Comparison of ENCODE assay signal across 8 mouse cellular contexts in the genomic region with DNA sequence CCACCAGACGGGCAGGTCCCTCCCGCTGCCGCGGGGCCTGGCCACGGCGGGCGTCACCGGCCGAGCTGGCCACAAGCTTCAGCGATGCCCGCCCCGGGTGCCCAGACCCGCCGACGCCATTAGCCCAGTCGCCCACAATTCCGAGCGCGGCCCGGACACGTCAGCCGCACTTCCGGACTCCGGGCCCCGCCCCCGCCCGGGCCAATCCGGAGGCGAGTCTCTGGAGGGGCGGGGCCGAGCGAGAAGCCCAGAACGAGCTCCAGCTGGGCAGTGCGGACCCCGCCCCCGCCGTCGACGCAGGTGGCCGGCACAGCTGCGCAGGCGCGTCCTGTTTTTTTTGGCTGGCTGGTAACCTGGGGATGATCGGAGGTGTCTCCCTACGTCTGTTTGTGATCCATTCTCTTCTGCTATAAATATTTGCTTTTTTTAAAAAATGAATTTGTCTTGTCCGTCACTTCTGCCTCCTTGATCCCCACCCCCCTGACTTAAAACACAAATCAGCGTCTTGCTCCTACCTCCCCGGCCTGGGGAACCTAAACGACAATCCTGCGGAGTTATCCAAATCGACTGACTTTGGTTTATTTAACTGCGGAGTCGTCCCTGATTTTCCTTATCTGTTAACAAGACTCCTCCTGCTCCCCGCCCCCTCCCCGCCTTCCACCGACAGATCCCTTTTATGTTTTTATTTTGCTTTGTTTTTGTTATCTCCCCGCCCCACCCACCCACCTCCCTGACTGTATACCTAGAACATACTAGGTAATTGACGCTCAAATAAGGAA. TPM values are rescaled to one million over a fixed set of nuclear protein-coding genes. Genes with fewer than 3 reads are reported as not detected.
DNase-seq lines count a peak whose midpoint lies in the region; ATAC-seq and TF ChIP-seq lines count a peak whose summit lies in the region.

Gene Mon2 (minus strand): TSS at position 261 of the 779 bp plus-strand sequence.

- peaks cover 46% of the 10 kb centered on the region for H3K79me2 ChIP-seq in C2C12 (ENCODE audit: control insufficient read depth, insufficient read depth)

- peak; percentile 99 for ATAC-seq in heart, embryonic 12.5 days (ENCODE audit: insufficient number of reproducible peaks, low FRiP score)
- peak; percentile 99 for ATAC-seq in kidney, postnatal 0 days (replicated peaks; ENCODE audit: low FRiP score, low read depth)
- ATAC-seq in liver, embryonic 11.5 days (replicated peaks; ENCODE audit: low FRiP score): peak; percentile 99
- peak; percentile 100 for ATAC-seq in stomach, embryonic 14.5 days (ENCODE audit: insufficient number of reproducible peaks, insufficient read depth, low FRiP score, low read depth)

- no peak for TF ChIP-seq CTCF in C2C12 (IDR thresholded peaks at IDR 0.05; ENCODE audit: control insufficient read depth, insufficient read depth, insufficient read length)
- TF ChIP-seq CTCF in brain, embryonic 14.5 days (IDR thresholded peaks at IDR 0.05; ENCODE audit: borderline replicate concordance, extremely low read depth, insufficient read depth, insufficient read length): no peak
- no peak for TF ChIP-seq CTCF in kidney, postnatal 0 days (IDR thresholded peaks at IDR 0.05; ENCODE audit: low read depth)

- H3K36me3 ChIP-seq in C2C12 (ENCODE audit: control insufficient read depth, insufficient read depth): peaks cover 17% of the 10 kb centered on the region
- H3K36me3 ChIP-seq in erythroblast, embryonic 14.5 days (ENCODE audit: control insufficient read depth): peaks cover 13% of the 10 kb centered on the region
- peaks cover 9% of the 10 kb centered on the region; the same call in 1 of the 2 replicates for H3K36me3 ChIP-seq in heart, embryonic 12.5 days
- no peaks in the 10 kb centered on the region for H3K36me3 ChIP-seq in kidney, postnatal 0 days (ENCODE audit: insufficient read depth, low read length)
- peaks cover 3% of the 10 kb centered on the region; the same call in 1 of the 2 replicates for H3K36me3 ChIP-seq in liver, embryonic 11.5 days (ENCODE audit: control insufficient read depth, insufficient read depth, low read length)
- H3K36me3 ChIP-seq in stomach, embryonic 14.5 days (ENCODE audit: control insufficient read depth, insufficient read depth, low read length): no peaks in the 10 kb centered on the region

- H3K4me2 ChIP-seq in heart, embryonic 12.5 days: peak within 1 kb of the TSS; percentile 81
- H3K4me2 ChIP-seq in kidney, postnatal 0 days (ENCODE audit: low read length): peak within 1 kb of the TSS; percentile 73
- H3K4me2 ChIP-seq in liver, embryonic 11.5 days: peak within 1 kb of the TSS; percentile 80
- H3K4me2 ChIP-seq in stomach, embryonic 14.5 days (replicated peaks; ENCODE audit: low read depth, low read length): peak within 1 kb of the TSS; percentile 78

- H3K79me3 ChIP-seq in C2C12 (ENCODE audit: low read depth): peaks cover 34% of the 10 kb centered on the region

- H3K9ac ChIP-seq in heart, embryonic 12.5 days: peak within 1 kb of the TSS; percentile 98
- peak within 1 kb of the TSS; percentile 98 for H3K9ac ChIP-seq in kidney, postnatal 0 days (ENCODE audit: low read depth, low read length)
- H3K9ac ChIP-seq in liver, embryonic 11.5 days (ENCODE audit: low read depth, low read length): peak within 1 kb of the TSS; percentile 88
- peak within 1 kb of the TSS; percentile 91 for H3K9ac ChIP-seq in stomach, embryonic 14.5 days (replicated peaks; ENCODE audit: low read depth, low read length)

- peak within 1 kb of the TSS; percentile 75 for H3K4me3 ChIP-seq in C2C12 (ENCODE audit: insufficient read depth, poor library complexity, severe bottlenecking)
- peak within 1 kb of the TSS; percentile 93 for H3K4me3 ChIP-seq in erythroblast, embryonic 14.5 days (replicated peaks)
- peak within 1 kb of the TSS; percentile 92 for H3K4me3 ChIP-seq in heart, embryonic 12.5 days
- peak within 1 kb of the TSS; percentile 93 for H3K4me3 ChIP-seq in kidney, postnatal 0 days (replicated peaks; ENCODE audit: low read depth, low read length)
- peak within 1 kb of the TSS; percentile 68 for H3K4me3 ChIP-seq in liver, embryonic 11.5 days (ENCODE audit: low read depth, low read length)
- H3K4me3 ChIP-seq in stomach, embryonic 14.5 days (ENCODE audit: low read depth, low read length): peak within 1 kb of the TSS; percentile 92

- H3K27me3 ChIP-seq in C2C12 (ENCODE audit: control insufficient read depth, insufficient read depth, insufficient read length): peaks cover 4% of the 10 kb centered on the region
- H3K27me3 ChIP-seq in erythroblast, embryonic 14.5 days (ENCODE audit: control insufficient read depth): peaks cover 11% of the 10 kb centered on the region
- H3K27me3 ChIP-seq in heart, embryonic 12.5 days (replicated peaks): no peaks in the 10 kb centered on the region
- H3K27me3 ChIP-seq in kidney, postnatal 0 days (ENCODE audit: insufficient read depth, low read length): no peaks in the 10 kb centered on the region
- H3K27me3 ChIP-seq in liver, embryonic 11.5 days (replicated peaks; ENCODE audit: control insufficient read depth, insufficient read depth, low read length): no peaks in the 10 kb centered on the region
- H3K27me3 ChIP-seq in stomach, embryonic 14.5 days (ENCODE audit: control insufficient read depth, insufficient read depth, low read length): no peaks in the 10 kb centered on the region

- H3K9me3 ChIP-seq in erythroblast, embryonic 14.5 days (ENCODE audit: control insufficient read depth, low read length): no peaks in the 10 kb centered on the region
- H3K9me3 ChIP-seq in heart, embryonic 12.5 days (replicated peaks): no peaks in the 10 kb centered on the region
- H3K9me3 ChIP-seq in kidney, postnatal 0 days (replicated peaks; ENCODE audit: low read length): no peaks in the 10 kb centered on the region
- H3K9me3 ChIP-seq in liver, embryonic 11.5 days (ENCODE audit: control insufficient read depth, low read length): no peaks in the 10 kb centered on the region
- H3K9me3 ChIP-seq in stomach, embryonic 14.5 days (ENCODE audit: control insufficient read depth, low read depth, low read length): no peaks in the 10 kb centered on the region

- TF ChIP-seq POLR2A in brain, embryonic 14.5 days (IDR thresholded peaks at IDR 0.05; ENCODE audit: borderline replicate concordance, extremely low read depth, insufficient read depth, insufficient read length, poor library complexity, severe bottlenecking): peak; percentile 72

- peaks cover 34% of the 10 kb centered on the region for H3K4me1 ChIP-seq in erythroblast, embryonic 14.5 days (ENCODE audit: control insufficient read depth)
- H3K4me1 ChIP-seq in heart, embryonic 12.5 days (replicated peaks): peaks cover 25% of the 10 kb centered on the region
- no peaks in the 10 kb centered on the region for H3K4me1 ChIP-seq in kidney, postnatal 0 days (replicated peaks; ENCODE audit: insufficient read depth, low read length)
- peaks cover 11% of the 10 kb centered on the region for H3K4me1 ChIP-seq in liver, embryonic 11.5 days (replicated peaks; ENCODE audit: control insufficient read depth, insufficient read depth, low read length)
- H3K4me1 ChIP-seq in stomach, embryonic 14.5 days (ENCODE audit: control insufficient read depth, insufficient read depth, low read length): peaks cover 8% of the 10 kb centered on the region; the same call in 1 of the 2 replicates

- H3ac ChIP-seq in C2C12 (ENCODE audit: control insufficient read depth, insufficient read length, low read depth): peak within 1 kb of the TSS; percentile 97

- WGBS in heart, embryonic 12.5 days: under 1% methylated on average over 57 of the region's 58 CpGs
- whole genome bisulfite sequencing in kidney, postnatal 0 days: under 1% methylated on average over 58 of the region's 58 CpGs
- under 1% methylated on average over 54 of the region's 58 CpGs for WGBS in liver, embryonic 11.5 days
- WGBS in stomach, embryonic 14.5 days: under 1% methylated on average over 56 of the region's 58 CpGs

- peak; percentile 98 for DNase-seq in brain, embryonic 14.5 days (ENCODE audit: low read depth)
- peak; percentile 97 for DNase-seq in kidney, postnatal 0 days (ENCODE audit: low spot score)
- DNase-seq in liver, embryonic 11.5 days (ENCODE audit: low spot score): peak; percentile 96
- peak; percentile 96 for DNase-seq in naive thymus-derived CD4-positive, alpha-beta T cell, adult 2 months (ENCODE audit: low read depth)

- peak within 1 kb of the TSS; percentile 81 for H3K27ac ChIP-seq in heart, embryonic 12.5 days (ENCODE audit: poor library complexity, severe bottlenecking)
- H3K27ac ChIP-seq in kidney, postnatal 0 days: peak within 1 kb of the TSS; percentile 88
- H3K27ac ChIP-seq in liver, embryonic 11.5 days (ENCODE audit: low read depth, low read length): peak within 1 kb of the TSS; percentile 71; the same call in 1 of the 2 replicates
- peak within 1 kb of the TSS; percentile 61; the same call in 1 of the 2 replicates for H3K27ac ChIP-seq in stomach, embryonic 14.5 days (ENCODE audit: low read length)

TF ChIP-seq in C2C12, 6 proteins besides CTCF, POLR2A, EP300 and RAD21:
- TF ChIP-seq MYOG (IDR thresholded peaks at IDR 0.05; ENCODE audit: control insufficient read depth, extremely low read depth, insufficient read length) (no peak), FOSL1 (IDR thresholded peaks at IDR 0.05; ENCODE audit: insufficient read depth, low read length, poor library complexity, severe bottlenecking) (no peak), CEBPB (IDR thresholded peaks at IDR 0.05; ENCODE audit: low read depth) (no peak), USF1 (IDR thresholded peaks at IDR 0.05; ENCODE audit: low read depth) (no peak), MAX (IDR thresholded peaks at IDR 0.05) (no peak), MYOD1 (IDR thresholded peaks at IDR 0.05; ENCODE audit: control insufficient read depth, insufficient read length, low read depth) (no peak)

RNA-seq across cellular contexts. Expression of gene Mon2, which starts in this region (rescaled TPM):
- polyA plus RNA-seq in C2C12 (2012; fragmentation: generic; extraction: Trizol): 27.4 TPM
- 53.6 and 55.9 TPM in 2 replicates for polyA plus RNA-seq in brain, embryonic 14.5 days (2012; rRNA removed)
- polyA plus RNA-seq in erythroblast, embryonic 14.5 days (2012): 0.45 and 0.68 TPM in 2 replicates
- polyA plus RNA-seq in heart, embryonic 12.5 days (2016; fragmentation: Nextera tagmentation; extraction: Ambion mirVana): 35.9 and 39.9 TPM in 2 replicates
- 24.3 and 25.5 TPM in 2 replicates for polyA plus RNA-seq in kidney, postnatal 0 days (2015; fragmentation: Nextera tagmentation; extraction: Ambion mirVana)
- 17.9 and 19.3 TPM in 2 replicates for polyA plus RNA-seq in liver, embryonic 11.5 days (2014; fragmentation: Nextera tagmentation; extraction: Ambion mirVana)
- 34.0 and 44.8 TPM in 2 replicates for polyA plus RNA-seq in stomach, embryonic 14.5 days (2014; fragmentation: Nextera tagmentation; extraction: Ambion mirVana)

Comparison
In these comparisons a context has a peak if more than half of its experiments do, and no peak if none do; other contexts are left out.
1. Peak in every context shown above with its lines: DNase-seq, ATAC-seq, H3K4me3 ChIP-seq and H3K27ac ChIP-seq.
2. RNA of gene Mon2 (polyA plus RNA-seq): 53.6 to 55.9 TPM in brain, embryonic 14.5 days, 35.9 to 39.9 TPM in heart, embryonic 12.5 days, 34.0 to 44.8 TPM in stomach, embryonic 14.5 days, 27.4 TPM in C2C12 (single experiment), 24.3 to 25.5 TPM in kidney, postnatal 0 days and 17.9 to 19.3 TPM in liver, embryonic 11.5 days; 0.45 to 0.68 TPM in erythroblast, embryonic 14.5 days; every median in the first group is over 10 times any median in the second.